Mouse (Mus musculus): ENCODE measurements around the gene Csde1. TPM values are rescaled to one million over a fixed set of nuclear protein-coding genes. Genes with fewer than 3 reads are reported as not detected.

Gene Csde1
- total RNA-seq, 2 experiments from 2014 or later: 423 to 430 TPM

Other genes starting within 250 kb of the Csde1 start
- gene Tshb, start 237.7 kb upstream of the Csde1 start, total RNA-seq (2021): not detected
- not detected for gene Sycp1, start 84.3 kb upstream of the Csde1 start, total RNA-seq (2021)
- not detected for gene Nr1h5, start 56.3 kb upstream of the Csde1 start, total RNA-seq (2021)
- 10 to 100 TPM; 62.0 to 70.6 TPM for gene Sike1, start 24.7 kb upstream of the Csde1 start, total RNA-seq (2021)
- gene Nras, start 37.9 kb downstream of the Csde1 start, total RNA-seq (2021): 10 to 100 TPM; 49.1 to 49.4 TPM
- gene Ampd1, start 53.6 kb downstream of the Csde1 start, total RNA-seq (2021): under 1 TPM in 1 of 2 experiments, not detected in 1; 0.35 TPM
- gene Dennd2c, start 82.2 kb downstream of the Csde1 start, total RNA-seq (2021): under 1 TPM; 0.67 to 0.86 TPM
- 10 to 100 TPM; 48.2 to 58.8 TPM for gene Bcas2, start 151.2 kb downstream of the Csde1 start, total RNA-seq (2021)

Data from adrenal gland, adult 18-20 months (tissue).